Mouse (Mus musculus): ENCODE data around the gene Gsto1. TPM values are rescaled to one million over a fixed set of nuclear protein-coding genes. Genes with fewer than 3 reads are reported as not detected.

Gene Gsto1
- polyA plus RNA-seq, 1 experiment from 2014 or later = 249 TPM

- H3K4me3 ChIP-seq (ENCODE audit: low read depth, low read length) = no peak overlapping the region
- DNase-seq (ENCODE audit: low spot score) = no peak
- no peak overlapping the region for H3K4me2 ChIP-seq (ENCODE audit: low read depth, severe bottlenecking)
- H3K27ac ChIP-seq (replicated peaks; ENCODE audit: low read depth, low read length) = peak overlapping the region; percentile 69
- H3K9me3 ChIP-seq (ENCODE audit: control insufficient read depth, low read length) = no peaks in the 10 kb centered on the region
- ATAC-seq (ENCODE audit: insufficient number of reproducible peaks, low FRiP score, low TSS enrichment, low read depth) = peak; percentile 28; the same call in 1 of the 2 replicates
- no peak overlapping the region for H3K9ac ChIP-seq (ENCODE audit: low read length)
- peaks cover 32% of the 10 kb centered on the region for H3K4me1 ChIP-seq (ENCODE audit: control insufficient read depth, insufficient read depth, low read length)
- H3K36me3 ChIP-seq (ENCODE audit: control insufficient read depth, insufficient read depth, low read length) = no peaks in the 10 kb centered on the region
- 64% methylated on average over 4 of the region's 4 CpGs for WGBS
- H3K27me3 ChIP-seq (ENCODE audit: control insufficient read depth, insufficient read depth, low read length) = no peaks in the 10 kb centered on the region
Measured at GRCm38 (mm10) chr19:47903679-47904078, 48.9 kb downstream of the Gsto1 start.

- H3K9ac ChIP-seq (ENCODE audit: low read length) = no peak overlapping the region
- no peak overlapping the region for H3K27ac ChIP-seq (replicated peaks; ENCODE audit: low read depth, low read length)
- no peak overlapping the region for H3K4me3 ChIP-seq (ENCODE audit: low read depth, low read length)
- 89% methylated on average over 4 of the region's 4 CpGs for WGBS
- no peak overlapping the region for H3K4me2 ChIP-seq (ENCODE audit: low read depth, severe bottlenecking)
- DNase-seq (ENCODE audit: low spot score) (no peak), ATAC-seq (ENCODE audit: insufficient number of reproducible peaks, low FRiP score, low TSS enrichment, low read depth) (no peak)
- H3K4me1 ChIP-seq (ENCODE audit: control insufficient read depth, insufficient read depth, low read length) = peaks cover 38% of the 10 kb centered on the region
- no peaks in the 10 kb centered on the region for H3K9me3 ChIP-seq (ENCODE audit: control insufficient read depth, low read length)
- H3K36me3 ChIP-seq (ENCODE audit: control insufficient read depth, insufficient read depth, low read length) = no peaks in the 10 kb centered on the region
- no peaks in the 10 kb centered on the region for H3K27me3 ChIP-seq (ENCODE audit: control insufficient read depth, insufficient read depth, low read length)
Measured at GRCm38 (mm10) chr19:47905081-47905480, 50.3 kb downstream of the Gsto1 start.

- DNase-seq (ENCODE audit: low spot score) (no peak), ATAC-seq (ENCODE audit: insufficient number of reproducible peaks, low FRiP score, low TSS enrichment, low read depth) (no peak)
- Histone ChIP-seq H3K27me3 (ENCODE audit: control insufficient read depth, insufficient read depth, low read length) (no peaks in the 10 kb centered on the region), H3K4me1 (ENCODE audit: control insufficient read depth, insufficient read depth, low read length) (peaks cover 42% of the 10 kb centered on the region), H3K36me3 (ENCODE audit: control insufficient read depth, insufficient read depth, low read length) (no peaks in the 10 kb centered on the region), H3K27ac (replicated peaks; ENCODE audit: low read depth, low read length) (no peak overlapping the region), H3K4me3 (ENCODE audit: low read depth, low read length) (no peak overlapping the region), H3K4me2 (ENCODE audit: low read depth, severe bottlenecking) (no peak overlapping the region), H3K9me3 (ENCODE audit: control insufficient read depth, low read length) (no peaks in the 10 kb centered on the region), H3K9ac (ENCODE audit: low read length) (no peak overlapping the region)
- 93% methylated on average over 5 of the region's 5 CpGs for WGBS
Measured at GRCm38 (mm10) chr19:47905603-47906002, 50.8 kb downstream of the Gsto1 start.

DNA sequence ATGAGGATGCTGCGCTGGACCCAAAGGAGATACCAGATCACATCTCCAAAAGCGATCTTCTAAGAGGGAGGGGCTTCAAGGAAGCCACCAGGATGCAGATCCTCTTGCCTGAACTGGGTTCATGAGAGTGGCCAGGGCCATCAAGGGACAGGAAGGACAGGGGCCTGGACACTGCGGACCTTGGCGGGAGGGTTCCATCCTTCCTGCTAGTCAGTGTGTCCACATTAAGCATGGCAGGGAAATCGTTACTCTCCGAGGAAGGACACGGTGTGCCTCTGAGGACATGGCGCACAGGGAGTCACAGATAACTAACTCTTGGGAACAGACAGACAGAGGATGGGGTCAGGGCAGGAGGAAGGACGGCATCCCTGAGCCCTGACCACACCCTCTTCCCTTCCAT lies 52.8 kb downstream of the Gsto1 start:
- DNase-seq (ENCODE audit: low spot score) = no peak
- 89% methylated on average over 9 of the region's 9 CpGs for WGBS
- no peak overlapping the region for H3K4me3 ChIP-seq (ENCODE audit: low read depth, low read length)
- no peak overlapping the region for H3K27ac ChIP-seq (replicated peaks; ENCODE audit: low read depth, low read length)
- no peaks in the 10 kb centered on the region for H3K36me3 ChIP-seq (ENCODE audit: control insufficient read depth, insufficient read depth, low read length)
- ATAC-seq (ENCODE audit: insufficient number of reproducible peaks, low FRiP score, low TSS enrichment, low read depth) = no peak
- H3K9ac ChIP-seq (ENCODE audit: low read length) = no peak overlapping the region
- no peak overlapping the region for H3K4me2 ChIP-seq (ENCODE audit: low read depth, severe bottlenecking)
- peaks cover 34% of the 10 kb centered on the region for H3K4me1 ChIP-seq (ENCODE audit: control insufficient read depth, insufficient read depth, low read length)
- H3K27me3 ChIP-seq (ENCODE audit: control insufficient read depth, insufficient read depth, low read length) = no peaks in the 10 kb centered on the region
- no peaks in the 10 kb centered on the region for H3K9me3 ChIP-seq (ENCODE audit: control insufficient read depth, low read length)

- Histone ChIP-seq H3K4me2 (ENCODE audit: low read depth, severe bottlenecking) (peak overlapping the region; percentile 56), H3K36me3 (ENCODE audit: control insufficient read depth, insufficient read depth, low read length) (no peaks in the 10 kb centered on the region), H3K9me3 (ENCODE audit: control insufficient read depth, low read length) (no peaks in the 10 kb centered on the region), H3K4me1 (ENCODE audit: control insufficient read depth, insufficient read depth, low read length) (peaks cover 21% of the 10 kb centered on the region), H3K27me3 (ENCODE audit: control insufficient read depth, insufficient read depth, low read length) (no peaks in the 10 kb centered on the region), H3K27ac (replicated peaks; ENCODE audit: low read depth, low read length) (peak overlapping the region; percentile 92), H3K4me3 (ENCODE audit: low read depth, low read length) (no peak overlapping the region; the same call in 1 of the 2 replicates), H3K9ac (ENCODE audit: low read length) (peak overlapping the region; percentile 89)
- peak; percentile 48 for DNase-seq (ENCODE audit: low spot score)
- ATAC-seq (ENCODE audit: insufficient number of reproducible peaks, low FRiP score, low TSS enrichment, low read depth) = peak; percentile 67; the same call in 1 of the 2 replicates
- WGBS = 13% methylated on average over 6 of the region's 6 CpGs
Measured at GRCm38 (mm10) chr19:47908961-47909371, 54.2 kb downstream of the Gsto1 start.

- Histone ChIP-seq H3K4me1 (ENCODE audit: control insufficient read depth, insufficient read depth, low read length) (peaks cover 21% of the 10 kb centered on the region), H3K9ac (ENCODE audit: low read length) (peak overlapping the region; percentile 89), H3K4me2 (ENCODE audit: low read depth, severe bottlenecking) (peak overlapping the region; percentile 56), H3K27me3 (ENCODE audit: control insufficient read depth, insufficient read depth, low read length) (no peaks in the 10 kb centered on the region), H3K36me3 (ENCODE audit: control insufficient read depth, insufficient read depth, low read length) (no peaks in the 10 kb centered on the region), H3K27ac (replicated peaks; ENCODE audit: low read depth, low read length) (peak overlapping the region; percentile 92), H3K4me3 (ENCODE audit: low read depth, low read length) (peak overlapping the region; percentile 28), H3K9me3 (ENCODE audit: control insufficient read depth, low read length) (no peaks in the 10 kb centered on the region)
- 4% methylated on average over 9 of the region's 10 CpGs for WGBS
- DNase-seq (ENCODE audit: low spot score) (peak; percentile 77), ATAC-seq (ENCODE audit: insufficient number of reproducible peaks, low FRiP score, low TSS enrichment, low read depth) (peak; percentile 78)
Measured at GRCm38 (mm10) chr19:47909387-47910116, 54.8 kb downstream of the Gsto1 start.

GRCm38 (mm10) chr19:47910117-47910618 lies 55.4 kb downstream of the Gsto1 start:
- Histone ChIP-seq H3K9me3 (ENCODE audit: control insufficient read depth, low read length) (no peaks in the 10 kb centered on the region), H3K27me3 (ENCODE audit: control insufficient read depth, insufficient read depth, low read length) (no peaks in the 10 kb centered on the region), H3K4me3 (ENCODE audit: low read depth, low read length) (no peak overlapping the region), H3K27ac (replicated peaks; ENCODE audit: low read depth, low read length) (peak overlapping the region; percentile 92), H3K9ac (ENCODE audit: low read length) (peak overlapping the region; percentile 89), H3K4me2 (ENCODE audit: low read depth, severe bottlenecking) (peak overlapping the region; percentile 56), H3K36me3 (ENCODE audit: control insufficient read depth, insufficient read depth, low read length) (no peaks in the 10 kb centered on the region), H3K4me1 (ENCODE audit: control insufficient read depth, insufficient read depth, low read length) (peaks cover 21% of the 10 kb centered on the region)
- ATAC-seq (ENCODE audit: insufficient number of reproducible peaks, low FRiP score, low TSS enrichment, low read depth) = no peak
- 44% methylated on average over 4 of the region's 4 CpGs for WGBS
- no peak for DNase-seq (ENCODE audit: low spot score)

DNA sequence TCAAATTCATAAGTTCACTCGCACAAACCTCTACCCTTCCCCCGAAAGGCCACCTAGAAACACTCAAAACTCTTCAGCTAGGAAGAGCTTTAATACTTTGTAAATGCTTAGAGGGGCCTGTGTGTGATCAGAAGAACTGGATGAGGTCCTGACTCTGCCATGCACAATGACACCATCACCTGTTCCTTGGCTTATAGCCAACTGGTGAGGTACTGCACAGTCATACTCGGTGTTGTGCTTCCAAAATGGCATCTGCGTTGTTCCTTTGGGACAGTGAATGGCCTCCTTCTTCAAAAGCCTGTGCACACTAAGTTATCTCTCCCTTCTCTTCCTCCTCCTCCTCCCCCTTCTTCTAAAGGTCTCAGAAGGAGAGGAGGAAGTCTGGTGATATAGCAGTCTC lies 56.0 kb downstream of the Gsto1 start:
- Histone ChIP-seq H3K9me3 (ENCODE audit: control insufficient read depth, low read length) (no peaks in the 10 kb centered on the region), H3K4me1 (ENCODE audit: control insufficient read depth, insufficient read depth, low read length) (peaks cover 17% of the 10 kb centered on the region), H3K4me3 (ENCODE audit: low read depth, low read length) (no peak overlapping the region), H3K36me3 (ENCODE audit: control insufficient read depth, insufficient read depth, low read length) (no peaks in the 10 kb centered on the region), H3K27ac (replicated peaks; ENCODE audit: low read depth, low read length) (no peak overlapping the region), H3K9ac (ENCODE audit: low read length) (no peak overlapping the region), H3K4me2 (ENCODE audit: low read depth, severe bottlenecking) (no peak overlapping the region), H3K27me3 (ENCODE audit: control insufficient read depth, insufficient read depth, low read length) (no peaks in the 10 kb centered on the region)
- DNase-seq (ENCODE audit: low spot score) = no peak
- WGBS = 84% methylated on average over 4 of the region's 4 CpGs
- no peak for ATAC-seq (ENCODE audit: insufficient number of reproducible peaks, low FRiP score, low TSS enrichment, low read depth)

Data from limb, embryonic 11.5 days (tissue).